Mouse (Mus musculus): ENCODE measurements at regions not wholly inside any gene's neighbourhood (a gene's known extent, or its start where the extent isn't known, plus 50 kb on each side); places are given as distances from the start of the nearest gene placed in this dataset.

GRCm38 (mm10) chr15:21988676-21989075 is 560.1 kb upstream of the Cdh18 start:
- H3K9ac ChIP-seq (ENCODE audit: low read length) = no peak overlapping the region
- no peak overlapping the region for H3K4me2 ChIP-seq (ENCODE audit: low read depth)
- no peaks in the 10 kb centered on the region for H3K36me3 ChIP-seq (ENCODE audit: control insufficient read depth, insufficient read depth, low read length)
- WGBS = 91% methylated on average over 4 of the region's 4 CpGs
- no peak for DNase-seq (ENCODE audit: low spot score)
- ATAC-seq (ENCODE audit: insufficient read depth, low FRiP score, low TSS enrichment) = no peak
- no peaks in the 10 kb centered on the region for H3K9me3 ChIP-seq (ENCODE audit: control insufficient read depth, low read length)
- H3K27me3 ChIP-seq (ENCODE audit: control insufficient read depth, insufficient read depth, low read length) = no peaks in the 10 kb centered on the region
- H3K4me3 ChIP-seq (ENCODE audit: low read depth, low read length) = no peak overlapping the region
- no peak overlapping the region for H3K27ac ChIP-seq (ENCODE audit: low read depth, low read length)
- H3K4me1 ChIP-seq (ENCODE audit: control insufficient read depth, insufficient read depth, low read length) = no peaks in the 10 kb centered on the region

GRCm38 (mm10) chr15:21993309-21993708 is 555.5 kb upstream of the Cdh18 start:
- no peak overlapping the region for H3K9ac ChIP-seq (ENCODE audit: low read length)
- H3K9me3 ChIP-seq (ENCODE audit: control insufficient read depth, low read length) = no peaks in the 10 kb centered on the region
- H3K36me3 ChIP-seq (ENCODE audit: control insufficient read depth, insufficient read depth, low read length) = no peaks in the 10 kb centered on the region
- H3K27me3 ChIP-seq (ENCODE audit: control insufficient read depth, insufficient read depth, low read length) = no peaks in the 10 kb centered on the region
- DNase-seq (ENCODE audit: low spot score) (no peak), ATAC-seq (ENCODE audit: insufficient read depth, low FRiP score, low TSS enrichment) (no peak)
- H3K4me1 ChIP-seq (ENCODE audit: control insufficient read depth, insufficient read depth, low read length) = no peaks in the 10 kb centered on the region
- H3K27ac ChIP-seq (ENCODE audit: low read depth, low read length) = no peak overlapping the region
- no peak overlapping the region for H3K4me3 ChIP-seq (ENCODE audit: low read depth, low read length)
- no peak overlapping the region for H3K4me2 ChIP-seq (ENCODE audit: low read depth)
- WGBS = 100% methylated on average over 2 of the region's 2 CpGs

GRCm38 (mm10) chr15:21995121-21995826 is 553.5 kb upstream of the Cdh18 start:
- Histone ChIP-seq H3K27me3 (ENCODE audit: control insufficient read depth, insufficient read depth, low read length) (no peaks in the 10 kb centered on the region), H3K36me3 (ENCODE audit: control insufficient read depth, insufficient read depth, low read length) (no peaks in the 10 kb centered on the region), H3K4me3 (ENCODE audit: low read depth, low read length) (no peak overlapping the region), H3K4me2 (ENCODE audit: low read depth) (no peak overlapping the region), H3K9ac (ENCODE audit: low read length) (no peak overlapping the region), H3K9me3 (ENCODE audit: control insufficient read depth, low read length) (no peaks in the 10 kb centered on the region), H3K4me1 (ENCODE audit: control insufficient read depth, insufficient read depth, low read length) (no peaks in the 10 kb centered on the region), H3K27ac (ENCODE audit: low read depth, low read length) (no peak overlapping the region)
- DNase-seq (ENCODE audit: low spot score) (no peak), ATAC-seq (ENCODE audit: insufficient read depth, low FRiP score, low TSS enrichment) (no peak)
- 71% methylated on average over 3 of the region's 3 CpGs for WGBS

- Histone ChIP-seq H3K27ac (ENCODE audit: low read depth, low read length) (no peak overlapping the region), H3K27me3 (ENCODE audit: control insufficient read depth, insufficient read depth, low read length) (no peaks in the 10 kb centered on the region), H3K4me3 (ENCODE audit: low read depth, low read length) (no peak overlapping the region), H3K4me1 (ENCODE audit: control insufficient read depth, insufficient read depth, low read length) (no peaks in the 10 kb centered on the region), H3K4me2 (ENCODE audit: low read depth) (no peak overlapping the region), H3K9ac (ENCODE audit: low read length) (no peak overlapping the region), H3K36me3 (ENCODE audit: control insufficient read depth, insufficient read depth, low read length) (no peaks in the 10 kb centered on the region), H3K9me3 (ENCODE audit: control insufficient read depth, low read length) (no peaks in the 10 kb centered on the region)
- ATAC-seq (ENCODE audit: insufficient read depth, low FRiP score, low TSS enrichment) (no peak), DNase-seq (ENCODE audit: low spot score) (no peak)
- 85% methylated on average over 2 of the region's 2 CpGs for WGBS
These were observed 528.8 kb upstream of the Cdh18 start for GRCm38 (mm10) chr15:22019977-22020376.

GRCm38 (mm10) chr15:22030215-22030614 is 518.6 kb upstream of the Cdh18 start:
- ATAC-seq (ENCODE audit: insufficient read depth, low FRiP score, low TSS enrichment) = no peak
- Histone ChIP-seq H3K27me3 (ENCODE audit: control insufficient read depth, insufficient read depth, low read length) (no peaks in the 10 kb centered on the region), H3K4me1 (ENCODE audit: control insufficient read depth, insufficient read depth, low read length) (no peaks in the 10 kb centered on the region), H3K4me3 (ENCODE audit: low read depth, low read length) (no peak overlapping the region), H3K27ac (ENCODE audit: low read depth, low read length) (no peak overlapping the region), H3K36me3 (ENCODE audit: control insufficient read depth, insufficient read depth, low read length) (no peaks in the 10 kb centered on the region), H3K9me3 (ENCODE audit: control insufficient read depth, low read length) (no peaks in the 10 kb centered on the region), H3K4me2 (ENCODE audit: low read depth) (no peak overlapping the region), H3K9ac (ENCODE audit: low read length) (no peak overlapping the region)
- WGBS = 59% methylated on average over 3 of the region's 3 CpGs
- DNase-seq (ENCODE audit: low spot score) = no peak

GRCm38 (mm10) chr15:22046423-22046822 is 502.4 kb upstream of the Cdh18 start:
- Histone ChIP-seq H3K36me3 (ENCODE audit: control insufficient read depth, insufficient read depth, low read length) (no peaks in the 10 kb centered on the region), H3K4me3 (ENCODE audit: low read depth, low read length) (no peak overlapping the region), H3K9me3 (ENCODE audit: control insufficient read depth, low read length) (no peaks in the 10 kb centered on the region), H3K27ac (ENCODE audit: low read depth, low read length) (no peak overlapping the region), H3K4me1 (ENCODE audit: control insufficient read depth, insufficient read depth, low read length) (no peaks in the 10 kb centered on the region), H3K9ac (ENCODE audit: low read length) (no peak overlapping the region), H3K4me2 (ENCODE audit: low read depth) (no peak overlapping the region), H3K27me3 (ENCODE audit: control insufficient read depth, insufficient read depth, low read length) (no peaks in the 10 kb centered on the region)
- ATAC-seq (ENCODE audit: insufficient read depth, low FRiP score, low TSS enrichment) (no peak), DNase-seq (ENCODE audit: low spot score) (no peak)

- no peaks in the 10 kb centered on the region for H3K9me3 ChIP-seq (ENCODE audit: control insufficient read depth, low read length)
These were observed 501.8 kb upstream of the Cdh18 start for GRCm38 (mm10) chr15:22046877-22047478.

GRCm38 (mm10) chr15:22086856-22087255 is 462.0 kb upstream of the Cdh18 start:
- Histone ChIP-seq H3K4me2 (ENCODE audit: low read depth) (no peak overlapping the region), H3K9me3 (ENCODE audit: control insufficient read depth, low read length) (no peaks in the 10 kb centered on the region), H3K27ac (ENCODE audit: low read depth, low read length) (no peak overlapping the region), H3K4me1 (ENCODE audit: control insufficient read depth, insufficient read depth, low read length) (no peaks in the 10 kb centered on the region), H3K36me3 (ENCODE audit: control insufficient read depth, insufficient read depth, low read length) (no peaks in the 10 kb centered on the region), H3K9ac (ENCODE audit: low read length) (no peak overlapping the region), H3K27me3 (ENCODE audit: control insufficient read depth, insufficient read depth, low read length) (no peaks in the 10 kb centered on the region), H3K4me3 (ENCODE audit: low read depth, low read length) (no peak overlapping the region)
- WGBS = 70% methylated on average over 3 of the region's 3 CpGs
- no peak for ATAC-seq (ENCODE audit: insufficient read depth, low FRiP score, low TSS enrichment)
- DNase-seq (ENCODE audit: low spot score) = no peak

More at GRCm38 (mm10) chr15:22046877-22047478, 501.8 kb upstream of the Cdh18 start:
- ATAC-seq (ENCODE audit: insufficient read depth, low FRiP score, low TSS enrichment) (no peak), DNase-seq (ENCODE audit: low spot score) (no peak)
- Histone ChIP-seq H3K4me2 (ENCODE audit: low read depth) (no peak overlapping the region), H3K9ac (ENCODE audit: low read length) (no peak overlapping the region), H3K27me3 (ENCODE audit: control insufficient read depth, insufficient read depth, low read length) (no peaks in the 10 kb centered on the region), H3K27ac (ENCODE audit: low read depth, low read length) (no peak overlapping the region), H3K4me1 (ENCODE audit: control insufficient read depth, insufficient read depth, low read length) (no peaks in the 10 kb centered on the region), H3K4me3 (ENCODE audit: low read depth, low read length) (no peak overlapping the region), H3K36me3 (ENCODE audit: control insufficient read depth, insufficient read depth, low read length) (no peaks in the 10 kb centered on the region)
- 85% methylated on average over 4 of the region's 4 CpGs for WGBS

- DNase-seq (ENCODE audit: low spot score) (no peak), ATAC-seq (ENCODE audit: insufficient read depth, low FRiP score, low TSS enrichment) (no peak)
- 94% methylated on average over 1 of the region's 1 CpGs for WGBS
- H3K9me3 ChIP-seq (ENCODE audit: control insufficient read depth, low read length) = no peaks in the 10 kb centered on the region
- H3K4me2 ChIP-seq (ENCODE audit: low read depth) = no peak overlapping the region
- H3K27ac ChIP-seq (ENCODE audit: low read depth, low read length) = no peak overlapping the region
- H3K4me3 ChIP-seq (ENCODE audit: low read depth, low read length) = no peak overlapping the region
- H3K27me3 ChIP-seq (ENCODE audit: control insufficient read depth, insufficient read depth, low read length) = no peaks in the 10 kb centered on the region
- H3K9ac ChIP-seq (ENCODE audit: low read length) = no peak overlapping the region
- H3K36me3 ChIP-seq (ENCODE audit: control insufficient read depth, insufficient read depth, low read length) = no peaks in the 10 kb centered on the region
- H3K4me1 ChIP-seq (ENCODE audit: control insufficient read depth, insufficient read depth, low read length) = no peaks in the 10 kb centered on the region
These were observed 427.1 kb upstream of the Cdh18 start for GRCm38 (mm10) chr15:22121746-22122145.
